Mouse (Mus musculus) brain, embryonic 14.5 days (tissue): ENCODE data around the gene Mprip.

ENCODE experiments used
- CTCF ChIP-seq: fragments of 200-500 bp; IDR thresholded peaks from 2 replicates; pipeline ENCODE4 v1.5.1; 2012; ENCODE audit warnings: inconsistent platforms, mild to moderate bottlenecking, moderate library complexity, borderline replicate concordance; ENCODE audit not compliant: insufficient read depth, insufficient read length; ENCODE audit errors: extremely low read depth
- POLR2A ChIP-seq: fragments of 200-500 bp; IDR thresholded peaks from 2 replicates; pipeline ENCODE4 v1.6.1; 2012; ENCODE audit warnings: mild to moderate bottlenecking, inconsistent platforms, borderline replicate concordance; ENCODE audit not compliant: poor library complexity, insufficient read depth, insufficient read length, severe bottlenecking; ENCODE audit errors: extremely low read depth

DNA sequence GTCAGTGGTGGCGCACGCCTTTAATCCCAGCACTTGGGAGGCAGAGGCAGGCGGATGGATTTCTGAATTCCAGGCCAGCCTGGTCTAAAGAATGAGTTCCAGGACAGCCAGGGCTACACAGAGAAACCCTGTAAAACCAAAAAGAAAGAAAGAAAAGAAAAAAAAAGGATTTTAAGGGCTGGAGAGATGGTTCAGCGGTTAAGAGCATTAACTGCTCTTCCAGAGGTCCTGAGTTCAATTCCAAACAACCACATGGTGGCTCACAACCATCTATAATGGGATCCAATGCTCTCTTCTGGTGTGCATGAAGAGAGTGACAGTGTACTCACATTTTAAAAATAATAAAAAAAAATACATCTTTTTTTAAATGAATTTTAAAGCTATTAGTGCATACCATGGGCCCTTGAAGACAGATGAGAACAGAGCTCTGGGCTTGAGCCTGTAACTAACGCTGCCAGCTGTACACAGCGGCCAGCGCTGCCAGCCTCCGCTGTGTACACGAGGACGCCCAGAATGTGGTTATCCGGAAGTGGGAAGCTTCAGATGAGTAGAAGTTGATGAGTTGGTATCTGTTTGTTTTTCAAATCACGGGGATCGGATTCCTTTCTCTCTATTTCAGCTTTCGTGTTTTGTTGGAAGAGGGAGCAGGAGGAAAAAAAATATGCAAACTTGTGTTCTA is 149.5 kb downstream of the Mprip start:
- TF ChIP-seq CTCF (no peak), POLR2A (no peak)
